Mouse (Mus musculus): ENCODE data around the gene Sult2b1.

GRCm38 (mm10) chr7:45800546-45801204 lies 16.2 kb upstream of the Sult2b1 start:
- TF ChIP-seq CTCF (IDR thresholded peaks at IDR 0.05; ENCODE audit: control insufficient read depth, insufficient read depth, low read length), result no peak
- 0 out of 2 replicates have a peak, but pooled peaks have one; percentile 10 for TF ChIP-seq POLR2A (IDR thresholded peaks at IDR 0.05; ENCODE audit: borderline replicate concordance, control insufficient read depth, low read depth, low read length)

Data from bone marrow, adult 2 months (tissue).